In the genomic region with DNA sequence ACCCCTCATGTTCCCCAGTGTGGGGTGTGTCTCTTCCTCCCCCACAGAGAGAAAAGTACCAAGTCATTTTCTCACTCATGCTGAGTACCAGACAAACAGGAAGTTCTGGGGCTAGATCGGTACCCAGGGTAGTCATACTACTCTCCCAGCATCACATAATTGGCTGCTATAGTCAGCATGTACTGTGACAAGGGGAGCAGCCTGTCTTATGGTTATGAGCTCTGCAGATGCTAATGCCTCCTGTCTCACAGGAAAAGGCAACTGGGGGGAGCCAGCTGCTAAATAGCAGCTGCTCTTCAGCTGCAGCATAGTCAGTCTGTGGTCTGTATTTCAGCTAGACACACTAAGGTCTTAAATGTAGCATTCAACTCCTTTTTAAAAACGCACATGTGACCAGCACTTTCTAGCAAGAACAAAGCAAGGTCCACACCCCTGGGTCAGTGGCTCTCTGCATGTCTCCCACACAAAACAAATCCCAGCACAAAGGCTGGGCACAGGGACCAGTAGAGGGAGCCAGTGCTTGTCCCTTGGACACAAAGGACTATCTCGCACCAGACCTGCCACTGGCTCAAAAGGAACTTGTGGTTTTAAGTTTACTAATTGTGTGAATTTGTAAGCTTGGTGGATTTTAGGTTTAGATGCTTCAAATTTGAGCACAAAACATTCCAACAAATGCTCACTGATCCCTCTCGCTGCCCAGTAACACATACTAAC, we compare ENCODE assay signal across 8 mouse cellular contexts. TPM values are rescaled to one million over a fixed set of nuclear protein-coding genes. Genes with fewer than 3 reads are reported as not detected.
DNase-seq lines count a peak whose midpoint lies in the region; ATAC-seq lines count a peak whose summit lies in the region.
"Had no signal": no experiment of that assay in that cellular context is flagged by ENCODE, and none has a peak within 500 bp of the region (broad histone marks: within the 10 kb centered on the region; RNA-seq: fewer than 3 reads in every experiment).

No protein-coding gene starts in this region.

- peak; percentile 97 for ATAC-seq in inflammation-experienced regulatory T-cells, adult 6 months

- H3K27me3 ChIP-seq in midbrain, embryonic 10.5 days (ENCODE audit: low read depth, poor library complexity, severe bottlenecking) = no peaks in the 10 kb centered on the region
- H3K27me3 ChIP-seq: lung, embryonic 15.5 days had no signal

- H3K4me1 ChIP-seq in midbrain, embryonic 10.5 days = peaks cover 6% of the 10 kb centered on the region
- H3K4me1 ChIP-seq: lung, embryonic 15.5 days had no signal

- peak overlapping the region; percentile 69 for H3K27ac ChIP-seq in midbrain, embryonic 10.5 days (replicated peaks)
- H3K27ac ChIP-seq: lung, embryonic 15.5 days had no signal

- intact Hi-C loops in left cerebral cortex, postnatal 25 days (cut with DNase I) = loop anchor here (1.0 to 5.0 kb wide), 2 partner anchors 85 to 171 kb away; partner anchors contain the start of gene Uckl1

- H3K36me3 ChIP-seq in midbrain, embryonic 10.5 days = peaks cover 17% of the 10 kb centered on the region
- H3K36me3 ChIP-seq: lung, embryonic 15.5 days had no signal

- no peaks in the 10 kb centered on the region for H3K9me3 ChIP-seq in midbrain, embryonic 10.5 days (replicated peaks)
- H3K9me3 ChIP-seq: lung, embryonic 15.5 days had no signal

- 47% methylated on average over 4 of the region's 4 CpGs for WGBS in midbrain, embryonic 10.5 days

- no peak overlapping the region for H3K4me3 ChIP-seq in midbrain, embryonic 10.5 days
- H3K4me3 ChIP-seq: lung, embryonic 15.5 days had no signal

- peak; percentile 57 for DNase-seq in R1 (ENCODE audit: low read depth, low spot score)
- peak; percentile 77 for DNase-seq in cerebellum, adult 9-10 months
- DNase-seq in gastrocnemius, postnatal 10 days = peak; percentile 69
- peak; percentile 55 to 76 for DNase-seq in left cerebral cortex, postnatal 25 days (ENCODE audit: low spot score in 2 of 2)
- peak; percentile 65 for DNase-seq in midbrain, embryonic 10.5 days (ENCODE audit: low spot score)
- DNase-seq in right cerebral cortex, postnatal 25 days = peak; percentile 48

RNA-seq across cellular contexts. Expression of gene Lime1, which starts 31.0 kb away (rescaled TPM):
- 1 to 10 TPM; 5.8 to 9.7 TPM for total RNA-seq in gastrocnemius, postnatal 10 days (2021)
- polyA plus RNA-seq in inflammation-experienced regulatory T-cells, adult 6 months (2017; shearing (Covaris generic)) = 100 to 1,000 TPM; 340 to 573 (median 348) TPM
- 10 to 100 TPM; 35.8 to 39.1 TPM for total RNA-seq in left cerebral cortex, postnatal 25 days (2021)
- polyA plus RNA-seq in midbrain, embryonic 10.5 days (2016; fragmentation: Nextera tagmentation; extraction: Ambion mirVana) = 26.0 and 32.2 TPM in 2 replicates

RNA-seq across cellular contexts. Expression of gene Arfrp1, which starts 45.7 kb away (rescaled TPM):
- total RNA-seq in gastrocnemius, postnatal 10 days (2021) = 10 to 100 TPM; 25.2 to 30.8 TPM
- 10 to 100 TPM; 60.4 to 69.3 (median 60.4) TPM for polyA plus RNA-seq in inflammation-experienced regulatory T-cells, adult 6 months (2017; shearing (Covaris generic))
- total RNA-seq in left cerebral cortex, postnatal 25 days (2021) = 10 to 100 TPM; 39.5 to 41.4 TPM
- 79.2 and 85.6 TPM in 2 replicates for polyA plus RNA-seq in midbrain, embryonic 10.5 days (2016; fragmentation: Nextera tagmentation; extraction: Ambion mirVana)

RNA-seq across cellular contexts. Expression of gene Zgpat, which starts 46.2 kb away (rescaled TPM):
- 10 to 100 TPM; 13.1 to 18.3 TPM for total RNA-seq in gastrocnemius, postnatal 10 days (2021)
- polyA plus RNA-seq in inflammation-experienced regulatory T-cells, adult 6 months (2017; shearing (Covaris generic)) = 10 to 100 TPM; 18.5 to 21.8 (median 20.9) TPM
- total RNA-seq in left cerebral cortex, postnatal 25 days (2021) = 10 to 100 TPM; 64.8 to 68.0 TPM
- polyA plus RNA-seq in midbrain, embryonic 10.5 days (2016; fragmentation: Nextera tagmentation; extraction: Ambion mirVana) = 45.0 and 50.5 TPM in 2 replicates

RNA-seq across cellular contexts. Expression of gene Zbtb46, which starts 48.3 kb away (rescaled TPM):
- total RNA-seq in gastrocnemius, postnatal 10 days (2021) = 1 to 10 TPM; 5.8 to 8.4 TPM
- polyA plus RNA-seq in inflammation-experienced regulatory T-cells, adult 6 months (2017; shearing (Covaris generic)) = 1 to 10 TPM; 3.6 to 4.3 (median 3.7) TPM
- total RNA-seq in left cerebral cortex, postnatal 25 days (2021) = 10 to 100 TPM; 11.2 to 15.3 TPM
- polyA plus RNA-seq in midbrain, embryonic 10.5 days (2016; fragmentation: Nextera tagmentation; extraction: Ambion mirVana) = 16.8 and 19.0 TPM in 2 replicates
